Mouse (Mus musculus): ENCODE measurements around the gene Scamp1. TPM values are rescaled to one million over a fixed set of nuclear protein-coding genes. Genes with fewer than 3 reads are reported as not detected.

The Scamp1 gene
- polyA plus RNA-seq, 1 experiment, result 22.3 TPM

GRCm38 (mm10) chr13:94171612-94172011 is 114.0 kb downstream of the Scamp1 start:
- Histone ChIP-seq H3K27me3 (replicated peaks; ENCODE audit: control insufficient read depth, insufficient read depth, low read length) (no peaks in the 10 kb centered on the region), H3K36me3 (ENCODE audit: control insufficient read depth, insufficient read depth, low read length) (no peaks in the 10 kb centered on the region), H3K4me1 (ENCODE audit: control insufficient read depth, insufficient read depth, low read length) (0 out of 2 replicates have a peak, but pooled peaks cover 3% of the 10 kb centered on the region), H3K4me3 (ENCODE audit: insufficient read depth, low read depth, low read length) (no peak overlapping the region), H3K27ac (ENCODE audit: insufficient read depth, low read depth, low read length) (no peak overlapping the region)
- TF ChIP-seq POLR2A (IDR thresholded peaks at IDR 0.05; ENCODE audit: low read depth, low read length) (no peak), CTCF (conservative IDR thresholded peaks at IDR 0.05; ENCODE audit: insufficient read depth, insufficient read length, low read depth, low read length) (no peak)
- DNase-seq, result no peak
- 96% methylated on average over 5 of the region's 5 CpGs for WGBS

GRCm38 (mm10) chr13:94169325-94169916 is 116.2 kb downstream of the Scamp1 start:
- Histone ChIP-seq H3K36me3 (ENCODE audit: control insufficient read depth, insufficient read depth, low read length) (no peaks in the 10 kb centered on the region), H3K27ac (ENCODE audit: insufficient read depth, low read depth, low read length) (no peak overlapping the region), H3K27me3 (replicated peaks; ENCODE audit: control insufficient read depth, insufficient read depth, low read length) (no peaks in the 10 kb centered on the region), H3K4me3 (ENCODE audit: insufficient read depth, low read depth, low read length) (no peak overlapping the region), H3K4me1 (ENCODE audit: control insufficient read depth, insufficient read depth, low read length) (0 out of 2 replicates have a peak, but pooled peaks cover 3% of the 10 kb centered on the region)
- DNase-seq, result no peak
- WGBS, result 82% methylated on average over 6 of the region's 6 CpGs
- no peak for TF ChIP-seq CTCF (conservative IDR thresholded peaks at IDR 0.05; ENCODE audit: insufficient read depth, insufficient read length, low read depth, low read length)

GRCm38 (mm10) chr13:94168319-94168718 is 117.3 kb downstream of the Scamp1 start:
- no peak for DNase-seq
- Histone ChIP-seq H3K4me1 (ENCODE audit: control insufficient read depth, insufficient read depth, low read length) (0 out of 2 replicates have a peak, but pooled peaks cover 3% of the 10 kb centered on the region), H3K36me3 (ENCODE audit: control insufficient read depth, insufficient read depth, low read length) (no peaks in the 10 kb centered on the region), H3K27me3 (replicated peaks; ENCODE audit: control insufficient read depth, insufficient read depth, low read length) (no peaks in the 10 kb centered on the region), H3K27ac (ENCODE audit: insufficient read depth, low read depth, low read length) (no peak overlapping the region), H3K4me3 (ENCODE audit: insufficient read depth, low read depth, low read length) (no peak overlapping the region)
- TF ChIP-seq CTCF (conservative IDR thresholded peaks at IDR 0.05; ENCODE audit: insufficient read depth, insufficient read length, low read depth, low read length) (no peak), POLR2A (IDR thresholded peaks at IDR 0.05; ENCODE audit: low read depth, low read length) (no peak)
- WGBS, result 79% methylated on average over 5 of the region's 5 CpGs

- DNase-seq, result no peak
- Histone ChIP-seq H3K27ac (ENCODE audit: insufficient read depth, low read depth, low read length) (no peak overlapping the region), H3K27me3 (replicated peaks; ENCODE audit: control insufficient read depth, insufficient read depth, low read length) (no peaks in the 10 kb centered on the region), H3K36me3 (ENCODE audit: control insufficient read depth, insufficient read depth, low read length) (no peaks in the 10 kb centered on the region), H3K4me3 (ENCODE audit: insufficient read depth, low read depth, low read length) (no peak overlapping the region), H3K4me1 (ENCODE audit: control insufficient read depth, insufficient read depth, low read length) (peaks cover 9% of the 10 kb centered on the region)
- WGBS, result 79% methylated on average over 6 of the region's 6 CpGs
- TF ChIP-seq POLR2A (IDR thresholded peaks at IDR 0.05; ENCODE audit: low read depth, low read length) (no peak), CTCF (conservative IDR thresholded peaks at IDR 0.05; ENCODE audit: insufficient read depth, insufficient read length, low read depth, low read length) (no peak)
Observed at GRCm38 (mm10) chr13:94164501-94164900, 121.2 kb downstream of the Scamp1 start.

- no peak overlapping the region for H3K4me3 ChIP-seq (ENCODE audit: insufficient read depth, low read depth, low read length)
- no peak overlapping the region for H3K27ac ChIP-seq (ENCODE audit: insufficient read depth, low read depth, low read length)
- 66% methylated on average over 7 of the region's 7 CpGs for WGBS
Observed at GRCm38 (mm10) chr13:94159478-94160220, 126.0 kb downstream of the Scamp1 start.

GRCm38 (mm10) chr13:94158864-94159477 is 126.7 kb downstream of the Scamp1 start:
- no peaks in the 10 kb centered on the region for H3K36me3 ChIP-seq (ENCODE audit: control insufficient read depth, insufficient read depth, low read length)
- DNase-seq, result no peak
- no peak overlapping the region for H3K4me3 ChIP-seq (ENCODE audit: insufficient read depth, low read depth, low read length)
- TF ChIP-seq POLR2A (IDR thresholded peaks at IDR 0.05; ENCODE audit: low read depth, low read length) (no peak), CTCF (conservative IDR thresholded peaks at IDR 0.05; ENCODE audit: insufficient read depth, insufficient read length, low read depth, low read length) (no peak)
- no peak overlapping the region for H3K27ac ChIP-seq (ENCODE audit: insufficient read depth, low read depth, low read length)
- H3K4me1 ChIP-seq (ENCODE audit: control insufficient read depth, insufficient read depth, low read length), result peaks cover 12% of the 10 kb centered on the region
- H3K27me3 ChIP-seq (replicated peaks; ENCODE audit: control insufficient read depth, insufficient read depth, low read length), result no peaks in the 10 kb centered on the region
- WGBS, result 52% methylated on average over 6 of the region's 6 CpGs

More at GRCm38 (mm10) chr13:94159478-94160220, 126.0 kb downstream of the Scamp1 start:
- no peaks in the 10 kb centered on the region for H3K27me3 ChIP-seq (replicated peaks; ENCODE audit: control insufficient read depth, insufficient read depth, low read length)
- no peak for TF ChIP-seq POLR2A (IDR thresholded peaks at IDR 0.05; ENCODE audit: low read depth, low read length)
- TF ChIP-seq CTCF (conservative IDR thresholded peaks at IDR 0.05; ENCODE audit: insufficient read depth, insufficient read length, low read depth, low read length), result no peak
- peaks cover 12% of the 10 kb centered on the region for H3K4me1 ChIP-seq (ENCODE audit: control insufficient read depth, insufficient read depth, low read length)
- H3K36me3 ChIP-seq (ENCODE audit: control insufficient read depth, insufficient read depth, low read length), result no peaks in the 10 kb centered on the region
- peak; percentile 52 for DNase-seq
